Comparison of ENCODE assay signal across 9 mouse cellular contexts in the genomic region with DNA sequence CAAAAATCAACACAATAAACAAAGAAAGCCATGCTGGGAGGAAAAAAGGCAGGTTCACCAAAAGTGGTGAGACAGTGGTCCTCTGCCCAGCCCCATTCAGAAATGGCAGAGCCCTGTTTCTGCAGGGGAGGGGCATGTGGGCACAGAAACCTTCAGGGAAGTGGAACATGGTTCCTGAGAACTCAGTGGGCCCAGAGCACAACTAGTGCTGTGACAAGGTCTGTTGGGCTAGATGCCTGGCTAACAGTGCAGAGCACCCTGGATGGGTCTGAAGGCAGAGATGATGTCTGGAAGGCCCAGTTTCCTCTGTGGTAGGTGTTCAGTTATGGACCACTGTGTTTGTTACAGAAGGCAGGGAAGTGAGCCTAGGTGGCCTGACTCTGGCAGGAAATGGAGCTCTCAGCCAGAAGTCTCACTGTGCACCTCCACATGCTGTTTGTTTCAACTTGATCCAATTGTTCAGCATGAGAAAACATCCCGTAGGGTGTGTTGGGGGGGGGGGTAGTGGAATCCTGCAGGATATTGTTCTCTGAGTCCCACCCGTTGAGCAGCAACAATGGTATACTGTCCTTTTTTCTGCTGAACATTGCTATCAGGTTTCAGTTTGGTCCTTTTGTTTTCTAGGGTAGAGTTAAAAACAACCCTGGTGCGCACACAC.
DNase-seq lines count a peak whose midpoint lies in the region; ATAC-seq lines count a peak whose summit lies in the region.
"Had no signal": no experiment of that assay in that cellular context is flagged by ENCODE, and none has a peak within 500 bp of the region (broad histone marks: within the 10 kb centered on the region; RNA-seq: fewer than 3 reads in every experiment).

No protein-coding gene starts in this region.

- peaks cover 21% of the 10 kb centered on the region for H3K4me1 ChIP-seq in lung, embryonic 16.5 days (replicated peaks; ENCODE audit: control insufficient read depth, insufficient read depth, low read length)
- peaks cover 14% of the 10 kb centered on the region for H3K4me1 ChIP-seq in embryonic facial prominence, embryonic 14.5 days (ENCODE audit: control insufficient read depth, insufficient read depth, low read length)
- H3K4me1 ChIP-seq in hindbrain, embryonic 10.5 days (replicated peaks), result peaks cover 61% of the 10 kb centered on the region
- H3K4me1 ChIP-seq in neural tube, embryonic 14.5 days (ENCODE audit: control insufficient read depth, insufficient read depth, low read length), result peaks cover 11% of the 10 kb centered on the region

- H3K4me2 ChIP-seq in lung, embryonic 16.5 days (ENCODE audit: low read depth, low read length), result no peak overlapping the region
- no peak overlapping the region for H3K4me2 ChIP-seq in embryonic facial prominence, embryonic 14.5 days (ENCODE audit: low read depth, low read length)
- no peak overlapping the region for H3K4me2 ChIP-seq in neural tube, embryonic 14.5 days (ENCODE audit: low read depth, low read length)
- H3K4me2 ChIP-seq: liver, embryonic 13.5 days had no signal

- H3K27me3 ChIP-seq in lung, embryonic 16.5 days (ENCODE audit: control insufficient read depth, insufficient read depth, low read depth, low read length), result no peaks in the 10 kb centered on the region
- no peaks in the 10 kb centered on the region for H3K27me3 ChIP-seq in embryonic facial prominence, embryonic 14.5 days (replicated peaks; ENCODE audit: control insufficient read depth, insufficient read depth, low read length)
- no peaks in the 10 kb centered on the region for H3K27me3 ChIP-seq in hindbrain, embryonic 10.5 days (ENCODE audit: insufficient read depth, poor library complexity, severe bottlenecking)
- H3K27me3 ChIP-seq in neural tube, embryonic 14.5 days (ENCODE audit: control insufficient read depth, insufficient read depth, low read length), result no peaks in the 10 kb centered on the region
- H3K27me3 ChIP-seq: liver, embryonic 13.5 days had no signal

- H3K36me3 ChIP-seq in lung, embryonic 16.5 days (ENCODE audit: control insufficient read depth, insufficient read depth, low read length), result no peaks in the 10 kb centered on the region
- H3K36me3 ChIP-seq in embryonic facial prominence, embryonic 14.5 days (ENCODE audit: control insufficient read depth, insufficient read depth, low read length), result no peaks in the 10 kb centered on the region
- no peaks in the 10 kb centered on the region for H3K36me3 ChIP-seq in hindbrain, embryonic 10.5 days
- no peaks in the 10 kb centered on the region for H3K36me3 ChIP-seq in neural tube, embryonic 14.5 days (ENCODE audit: control insufficient read depth, insufficient read depth, low read length)
- H3K36me3 ChIP-seq: liver, embryonic 13.5 days had no signal

- ATAC-seq in lung, embryonic 16.5 days (ENCODE audit: low read depth), result peak; percentile 46
- ATAC-seq in embryonic facial prominence, embryonic 14.5 days (ENCODE audit: low read depth), result peak; percentile 15; the same call in 1 of the 2 replicates
- ATAC-seq in neural tube, embryonic 14.5 days (ENCODE audit: low read depth), result peak; percentile 25

- H3K9ac ChIP-seq in lung, embryonic 16.5 days (ENCODE audit: low read length), result no peak overlapping the region
- H3K9ac ChIP-seq in embryonic facial prominence, embryonic 14.5 days (ENCODE audit: low read depth, low read length), result no peak overlapping the region
- H3K9ac ChIP-seq in neural tube, embryonic 14.5 days (replicated peaks; ENCODE audit: low read depth, low read length), result no peak overlapping the region
- H3K9ac ChIP-seq: liver, embryonic 13.5 days had no signal

- H3K4me3 ChIP-seq in lung, embryonic 16.5 days (ENCODE audit: low read length), result no peak overlapping the region
- no peak overlapping the region for H3K4me3 ChIP-seq in embryonic facial prominence, embryonic 14.5 days (ENCODE audit: low read depth, low read length)
- no peak overlapping the region for H3K4me3 ChIP-seq in hindbrain, embryonic 10.5 days
- H3K4me3 ChIP-seq in neural tube, embryonic 14.5 days (ENCODE audit: low read depth, low read length), result no peak overlapping the region
- H3K4me3 ChIP-seq: liver, embryonic 13.5 days had no signal

- DNase-seq in lung, postnatal 36 days, result no peak
- no peak for DNase-seq in embryonic facial prominence, embryonic 14.5 days (ENCODE audit: low spot score)
- no peak for DNase-seq in hindbrain, embryonic 10.5 days (ENCODE audit: low spot score)
- no peak for DNase-seq in layer of hippocampus, adult 18-20 months (ENCODE audit: low spot score in 2 of 2)
- no peak for DNase-seq in ovary, postnatal 36 days (ENCODE audit: low spot score)
- no peak for DNase-seq in kidney, postnatal 10 days
- DNase-seq: liver, embryonic 13.5 days had no signal

- no peaks in the 10 kb centered on the region for H3K9me3 ChIP-seq in lung, embryonic 16.5 days (ENCODE audit: control insufficient read depth, low read length)
- H3K9me3 ChIP-seq in embryonic facial prominence, embryonic 14.5 days (ENCODE audit: control insufficient read depth, low read length), result no peaks in the 10 kb centered on the region
- H3K9me3 ChIP-seq in hindbrain, embryonic 10.5 days, result no peaks in the 10 kb centered on the region
- H3K9me3 ChIP-seq in neural tube, embryonic 14.5 days (ENCODE audit: control insufficient read depth, low read length), result no peaks in the 10 kb centered on the region

- peak overlapping the region; percentile 63 for H3K27ac ChIP-seq in lung, embryonic 16.5 days (ENCODE audit: low read length)
- peak overlapping the region; percentile 59; the same call in 1 of the 2 replicates for H3K27ac ChIP-seq in embryonic facial prominence, embryonic 14.5 days (replicated peaks; ENCODE audit: low read depth, low read length)
- peak overlapping the region; percentile 85 for H3K27ac ChIP-seq in hindbrain, embryonic 10.5 days
- H3K27ac ChIP-seq in neural tube, embryonic 14.5 days (ENCODE audit: low read depth, low read length), result peak overlapping the region; percentile 80
- H3K27ac ChIP-seq: liver, embryonic 13.5 days had no signal

- 57% methylated on average over 3 of the region's 3 CpGs for WGBS in lung, embryonic 16.5 days
- WGBS in embryonic facial prominence, embryonic 14.5 days, result 31% methylated on average over 3 of the region's 3 CpGs
- 15% methylated on average over 3 of the region's 3 CpGs for WGBS in hindbrain, embryonic 10.5 days
- WGBS in neural tube, embryonic 14.5 days, result 7% methylated on average over 3 of the region's 3 CpGs
